Mouse (Mus musculus) liver, embryonic 12.5 days (tissue): ENCODE measurements around the gene Fbxo44. TPM values are rescaled to one million over a fixed set of nuclear protein-coding genes. Genes with fewer than 3 reads are reported as not detected.
"Not testable (repeated sequence)": the region's sequence is repeated elsewhere in the genome, so short reads cannot be mapped to it uniquely, and the experiment has no call there.

Source experiments
- ATAC-seq: fragments of 200-750 bp; cut with Nextera tagmentation; 2 replicates; pipeline ENCODE4 v1.8.0; 2017; ENCODE audit warnings: moderate number of reproducible peaks, mild to moderate bottlenecking, moderate library complexity
- H3K27ac ChIP-seq: fragments of 300-500 bp; sonication (generic); 2 replicates; pipeline ENCODE4 v1.5.1; 2016; ENCODE audit warnings: mild to moderate bottlenecking
- H3K27me3 ChIP-seq: fragments of 300-500 bp; sonication (generic); replicated peaks from 2 replicates; pipeline ENCODE4 v1.6.1; 2016; ENCODE audit warnings: mild to moderate bottlenecking, moderate library complexity
- H3K36me3 ChIP-seq: fragments of 300-500 bp; sonication (generic); 2 replicates; pipeline ENCODE4 v1.6.1; 2016; ENCODE audit warnings: mild to moderate bottlenecking, moderate library complexity
- H3K4me1 ChIP-seq: fragments of 300-500 bp; sonication (generic); 2 replicates; pipeline ENCODE4 v1.6.1; 2016
- H3K4me2 ChIP-seq: fragments of 300-500 bp; sonication (generic); 2 replicates; pipeline ENCODE4 v1.6.1; 2016; ENCODE audit warnings: mild to moderate bottlenecking, moderate library complexity
- H3K4me3 ChIP-seq: fragments of 300-500 bp; sonication (generic); 2 replicates; pipeline ENCODE4 v1.5.1; 2016; ENCODE audit warnings: mild to moderate bottlenecking, moderate library complexity
- H3K9ac ChIP-seq: fragments of 300-500 bp; sonication (generic); 2 replicates; pipeline ENCODE4 v1.6.1; 2016; ENCODE audit warnings: mild to moderate bottlenecking, moderate library complexity
- H3K9me3 ChIP-seq: fragments of 300-500 bp; sonication (generic); replicated peaks from 2 replicates; pipeline ENCODE4 v1.6.1; 2016; ENCODE audit warnings: mild to moderate bottlenecking, moderate library complexity
- WGBS: fragments of 180-500 bp; shearing (Covaris S2); methylation state at CpG from one replicate; pipeline ENCODE4 v1.1.7; 2016; ENCODE audit not compliant: insufficient replicate concordance; 5-methylcytosine and 5-hydroxymethylcytosine counted together
- polyA plus RNA-seq: library from polyadenylated mRNA; unstranded; fragments of >200 nt; fragmentation: Nextera tagmentation; extraction: Ambion mirVana; gene quantifications from 2 replicates; pipeline ENCODE4 v1.2.1, GENCODE M21; 2016

The Fbxo44 gene
- polyA plus RNA-seq, 1 experiment from 2014 or later = 1.7 TPM

- H3K27ac ChIP-seq = no peak overlapping the region
- no peaks in the 10 kb centered on the region for H3K4me1 ChIP-seq
- WGBS = 44% methylated on average over 5 of the region's 6 CpGs
- H3K4me3 ChIP-seq = no peak overlapping the region
- H3K36me3 ChIP-seq = no peaks in the 10 kb centered on the region
- no peaks in the 10 kb centered on the region for H3K9me3 ChIP-seq
- no peak overlapping the region for H3K9ac ChIP-seq
- peaks cover 56% of the 10 kb centered on the region for H3K27me3 ChIP-seq
- ATAC-seq = no peak
- H3K4me2 ChIP-seq = no peak overlapping the region
Observed at GRCm38 (mm10) chr4:148121982-148122693, 38.1 kb downstream of the Fbxo44 start.

- Histone ChIP-seq H3K4me3 (no peak overlapping the region), H3K27ac (no peak overlapping the region), H3K27me3 (peaks cover 49% of the 10 kb centered on the region), H3K4me2 (no peak overlapping the region), H3K36me3 (no peaks in the 10 kb centered on the region), H3K4me1 (no peaks in the 10 kb centered on the region), H3K9me3 (0 out of 2 replicates have a peak, but pooled peaks cover 3% of the 10 kb centered on the region), H3K9ac (no peak overlapping the region)
- ATAC-seq = no peak
- WGBS = 69% methylated on average over 4 of the region's 4 CpGs
Observed at GRCm38 (mm10) chr4:148121362-148121761, 38.9 kb downstream of the Fbxo44 start.

GRCm38 (mm10) chr4:148120555-148120954 lies 39.7 kb downstream of the Fbxo44 start:
- 70% methylated on average over 9 of the region's 9 CpGs for WGBS
- no peak overlapping the region for H3K4me3 ChIP-seq
- H3K9ac ChIP-seq = no peak overlapping the region

GRCm38 (mm10) chr4:148119578-148119977 lies 40.7 kb downstream of the Fbxo44 start:
- H3K36me3 ChIP-seq, H3K4me3 ChIP-seq, H3K27ac ChIP-seq, H3K9me3 ChIP-seq, H3K4me2 ChIP-seq, H3K4me1 ChIP-seq, H3K9ac ChIP-seq, ATAC-seq: not testable (repeated sequence)
- WGBS = 69% methylated on average over 9 of the region's 9 CpGs
- H3K27me3 ChIP-seq = peaks cover 44% of the 10 kb centered on the region

More at GRCm38 (mm10) chr4:148120555-148120954, 39.7 kb downstream of the Fbxo44 start:
- H3K27ac ChIP-seq = no peak overlapping the region
- peaks cover 2% of the 10 kb centered on the region; the same call in 1 of the 2 replicates for H3K4me1 ChIP-seq
- peaks cover 44% of the 10 kb centered on the region for H3K27me3 ChIP-seq
- no peak overlapping the region for H3K4me2 ChIP-seq
- 0 out of 2 replicates have a peak, but pooled peaks cover 3% of the 10 kb centered on the region for H3K9me3 ChIP-seq
- no peak for ATAC-seq
- H3K36me3 ChIP-seq = no peaks in the 10 kb centered on the region

- H3K36me3 ChIP-seq = no peaks in the 10 kb centered on the region
- no peak overlapping the region for H3K27ac ChIP-seq
- ATAC-seq = no peak
- H3K4me1 ChIP-seq = peaks cover 10% of the 10 kb centered on the region; the same call in 1 of the 2 replicates
- H3K9me3 ChIP-seq = 0 out of 2 replicates have a peak, but pooled peaks cover 3% of the 10 kb centered on the region
- peaks cover 27% of the 10 kb centered on the region for H3K27me3 ChIP-seq
- H3K4me3 ChIP-seq = no peak overlapping the region
- H3K4me2 ChIP-seq = no peak overlapping the region
- no peak overlapping the region for H3K9ac ChIP-seq
- 66% methylated on average over 4 of the region's 4 CpGs for WGBS
Observed at GRCm38 (mm10) chr4:148117392-148117791, 42.9 kb downstream of the Fbxo44 start.

GRCm38 (mm10) chr4:148116657-148117056 lies 43.6 kb downstream of the Fbxo44 start:
- peaks cover 22% of the 10 kb centered on the region for H3K27me3 ChIP-seq
- no peak for ATAC-seq

GRCm38 (mm10) chr4:148115467-148115866 lies 44.8 kb downstream of the Fbxo44 start:
- WGBS = 2% methylated on average over 15 of the region's 15 CpGs
- Histone ChIP-seq H3K27ac (no peak overlapping the region), H3K9me3 (0 out of 2 replicates have a peak, but pooled peaks cover 3% of the 10 kb centered on the region), H3K4me3 (no peak overlapping the region), H3K36me3 (no peaks in the 10 kb centered on the region), H3K9ac (no peak overlapping the region), H3K4me2 (0 out of 2 replicates have a peak overlapping the region, but pooled peaks have one; percentile 17), H3K4me1 (peaks cover 10% of the 10 kb centered on the region; the same call in 1 of the 2 replicates), H3K27me3 (peaks cover 22% of the 10 kb centered on the region)
- no peak for ATAC-seq

More at GRCm38 (mm10) chr4:148116657-148117056, 43.6 kb downstream of the Fbxo44 start:
- peaks cover 10% of the 10 kb centered on the region; the same call in 1 of the 2 replicates for H3K4me1 ChIP-seq
- 65% methylated on average over 4 of the region's 4 CpGs for WGBS
- H3K4me3 ChIP-seq = no peak overlapping the region
- H3K9me3 ChIP-seq = 0 out of 2 replicates have a peak, but pooled peaks cover 3% of the 10 kb centered on the region
- no peak overlapping the region for H3K27ac ChIP-seq
- no peak overlapping the region for H3K9ac ChIP-seq
- H3K4me2 ChIP-seq = no peak overlapping the region
- H3K36me3 ChIP-seq = no peaks in the 10 kb centered on the region

GRCm38 (mm10) chr4:148114758-148115391 lies 45.4 kb downstream of the Fbxo44 start:
- Histone ChIP-seq H3K27me3 (peaks cover 22% of the 10 kb centered on the region), H3K4me1 (peaks cover 10% of the 10 kb centered on the region; the same call in 1 of the 2 replicates), H3K4me2 (0 out of 2 replicates have a peak overlapping the region, but pooled peaks have one; percentile 17), H3K9ac (no peak overlapping the region), H3K4me3 (no peak overlapping the region), H3K27ac (no peak overlapping the region), H3K36me3 (no peaks in the 10 kb centered on the region), H3K9me3 (0 out of 2 replicates have a peak, but pooled peaks cover 3% of the 10 kb centered on the region)
- peak; percentile 53; the same call in 1 of the 2 replicates for ATAC-seq
- 7% methylated on average over 15 of the region's 15 CpGs for WGBS

- 66% methylated on average over 12 of the region's 12 CpGs for WGBS
- Histone ChIP-seq H3K4me2 (no peak overlapping the region), H3K9ac (no peak overlapping the region), H3K4me1 (peaks cover 15% of the 10 kb centered on the region; the same call in 1 of the 2 replicates), H3K36me3 (no peaks in the 10 kb centered on the region), H3K4me3 (no peak overlapping the region), H3K27me3 (peaks cover 23% of the 10 kb centered on the region), H3K27ac (no peak overlapping the region), H3K9me3 (0 out of 2 replicates have a peak, but pooled peaks cover 3% of the 10 kb centered on the region)
- ATAC-seq = no peak
Observed at GRCm38 (mm10) chr4:148112519-148112918, 47.8 kb downstream of the Fbxo44 start.

- H3K4me2 ChIP-seq = no peak overlapping the region
- 11% methylated on average over 5 of the region's 5 CpGs for WGBS
- no peak overlapping the region for H3K9ac ChIP-seq
- H3K36me3 ChIP-seq = no peaks in the 10 kb centered on the region
- ATAC-seq = peak; percentile 46
- peaks cover 18% of the 10 kb centered on the region for H3K27me3 ChIP-seq
- H3K4me1 ChIP-seq = peaks cover 5% of the 10 kb centered on the region; the same call in 1 of the 2 replicates
- H3K27ac ChIP-seq = no peak overlapping the region
- H3K4me3 ChIP-seq = no peak overlapping the region
- H3K9me3 ChIP-seq = no peaks in the 10 kb centered on the region
Observed at GRCm38 (mm10) chr4:148109215-148109614, 51.1 kb downstream of the Fbxo44 start.

GRCm38 (mm10) chr4:148108565-148109100 lies 51.6 kb downstream of the Fbxo44 start:
- no peaks in the 10 kb centered on the region for H3K36me3 ChIP-seq
- no peak overlapping the region for H3K4me3 ChIP-seq
- peaks cover 5% of the 10 kb centered on the region; the same call in 1 of the 2 replicates for H3K4me1 ChIP-seq
- no peak overlapping the region for H3K9ac ChIP-seq
- H3K27ac ChIP-seq = no peak overlapping the region
- peaks cover 18% of the 10 kb centered on the region for H3K27me3 ChIP-seq
- ATAC-seq = peak; percentile 29; the same call in 1 of the 2 replicates
- H3K9me3 ChIP-seq = no peaks in the 10 kb centered on the region
- 24% methylated on average over 7 of the region's 7 CpGs for WGBS
- no peak overlapping the region for H3K4me2 ChIP-seq
